Mouse (Mus musculus) ovary, adult 18-20 months (tissue): ENCODE data around the gene Zc3h4.

Source experiments
- DNase-seq: peaks from one replicate; pipeline ENCODE4 v3.0.0; 2022; ENCODE audit warnings: low spot score, mixed read lengths

The Zc3h4 gene

DNA sequence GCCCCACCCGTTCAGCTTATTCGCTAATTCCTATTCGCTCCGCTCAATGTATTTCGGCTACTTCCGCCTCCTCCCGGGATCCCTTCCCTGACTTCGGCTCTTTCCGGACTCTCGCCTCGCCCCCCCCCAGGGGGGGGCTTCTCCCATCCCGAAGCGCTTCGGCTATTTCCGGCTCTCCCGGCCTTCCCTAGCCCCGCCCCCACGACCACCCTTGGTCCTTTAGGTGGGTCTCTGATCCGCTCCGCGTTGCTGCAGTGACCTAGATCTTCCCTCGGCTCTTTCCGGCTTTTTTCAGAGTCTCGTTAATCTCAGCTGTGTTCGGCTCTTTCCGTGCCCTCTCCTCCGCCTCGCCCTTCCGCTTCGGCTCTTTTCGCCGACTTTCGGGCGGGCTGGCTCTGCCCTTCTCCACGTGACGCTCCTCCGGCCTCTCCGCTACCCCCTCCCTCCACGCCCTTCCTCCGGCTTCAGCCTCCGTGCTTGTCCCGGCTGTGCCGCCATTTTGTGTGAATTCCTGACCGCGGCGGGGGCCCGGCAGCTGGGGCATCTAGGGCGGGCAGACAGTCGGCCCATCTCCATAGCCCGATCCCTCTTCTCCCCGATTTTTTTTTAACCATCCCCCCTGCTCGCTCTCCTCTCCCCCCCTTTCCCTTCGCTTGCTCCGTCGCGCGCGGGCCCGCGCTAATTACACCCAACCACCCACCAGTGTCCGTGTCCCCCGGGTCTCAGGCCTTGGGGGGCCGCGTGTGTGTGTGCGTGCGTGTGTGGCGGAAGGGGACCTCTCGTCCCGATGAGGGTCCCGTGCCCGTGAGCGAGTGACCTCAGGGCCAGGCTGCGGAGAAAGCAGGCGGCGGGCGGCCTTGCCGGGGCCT, 656 bp upstream of the Zc3h4 start:
- DNase-seq = peak; percentile 98

DNA sequence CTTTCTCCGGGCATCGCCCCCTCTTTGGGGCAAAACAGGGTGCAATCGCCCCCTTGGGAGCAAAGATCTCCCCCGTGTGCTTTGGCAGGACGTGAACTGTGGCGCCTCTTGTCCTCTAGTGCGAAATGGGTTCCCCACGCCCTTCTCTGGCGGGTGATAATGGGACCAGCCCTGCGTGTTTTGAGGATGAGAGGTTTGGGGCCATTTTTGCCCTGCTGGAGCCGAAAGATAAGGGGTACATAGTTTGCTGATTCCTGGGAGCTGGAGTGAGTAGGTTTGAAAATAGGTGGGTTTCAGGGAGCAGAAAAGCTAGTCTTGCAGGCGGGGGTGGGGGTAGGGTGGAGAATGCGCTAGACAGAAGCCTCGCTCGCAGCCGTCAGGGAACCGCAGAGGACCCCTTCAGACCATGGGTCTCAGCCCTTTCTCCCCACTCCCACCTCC, 1.3 kb downstream of the Zc3h4 start:
- DNase-seq = no peak

DNA sequence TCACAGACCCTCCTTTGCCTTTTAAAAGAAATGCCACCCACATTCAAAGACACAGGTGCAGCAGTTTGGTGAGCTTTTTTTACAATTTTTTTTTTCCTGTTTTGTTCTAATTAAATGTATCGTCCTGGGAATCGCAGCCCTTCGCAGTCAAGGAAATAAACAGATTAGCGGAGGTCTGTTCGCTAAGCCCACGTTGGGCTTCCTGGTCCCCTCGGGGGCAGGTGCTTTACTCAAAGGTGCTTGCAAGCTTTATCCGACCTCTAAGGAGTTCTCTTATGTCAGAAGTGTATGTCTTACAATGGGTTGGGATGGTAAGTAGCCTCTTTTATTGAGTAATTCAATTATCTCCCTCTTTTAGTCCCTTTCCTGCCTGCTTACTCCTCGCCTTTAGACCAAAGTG, 1.7 kb downstream of the Zc3h4 start:
- no peak for DNase-seq

DNA sequence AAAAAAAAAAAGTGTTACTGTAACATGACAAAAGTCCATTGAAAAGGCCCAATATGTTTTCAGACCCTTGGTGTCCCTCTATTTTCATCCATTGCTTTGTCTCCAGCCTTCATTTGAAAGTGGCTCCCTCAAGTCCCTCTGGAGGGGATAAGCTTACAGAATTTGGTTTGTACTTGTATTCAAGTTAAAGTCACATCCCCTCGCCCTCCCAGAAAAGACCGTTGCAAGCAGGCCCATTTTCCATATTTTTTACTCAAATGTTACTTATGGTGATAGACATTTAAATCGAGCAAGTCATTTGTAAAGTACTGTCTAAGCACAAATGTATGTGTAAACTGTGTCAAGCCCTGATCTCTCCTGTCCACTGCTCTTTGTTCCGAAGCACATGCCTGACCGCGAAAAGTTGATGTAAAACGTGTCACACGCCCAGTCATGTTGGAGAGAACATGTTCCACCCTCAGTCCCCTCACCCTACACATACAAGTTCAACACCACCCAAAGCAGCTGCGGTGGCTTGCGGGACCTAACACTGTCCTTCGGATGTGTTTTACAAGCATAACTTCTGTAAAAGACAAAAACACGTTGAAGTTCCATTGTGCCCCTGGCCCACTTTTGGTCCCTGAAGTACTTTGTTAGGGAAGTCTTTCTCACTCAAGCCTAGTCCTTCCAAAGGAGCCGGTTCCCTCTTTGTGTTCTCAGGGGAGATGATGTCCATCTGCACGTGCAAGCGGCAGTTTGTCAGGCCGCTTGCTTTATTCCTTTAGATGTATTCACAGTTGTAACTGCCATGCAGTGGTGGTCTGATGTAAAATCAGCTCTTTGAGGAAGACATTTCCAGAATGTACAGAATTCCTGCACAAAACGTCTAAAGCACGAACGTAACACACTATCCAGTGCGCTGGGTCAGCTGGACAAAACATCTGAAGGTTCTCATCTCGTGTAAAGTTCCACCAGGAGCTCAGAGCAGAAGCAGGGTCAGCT, 2.5 kb downstream of the Zc3h4 start:
- DNase-seq = no peak

DNA sequence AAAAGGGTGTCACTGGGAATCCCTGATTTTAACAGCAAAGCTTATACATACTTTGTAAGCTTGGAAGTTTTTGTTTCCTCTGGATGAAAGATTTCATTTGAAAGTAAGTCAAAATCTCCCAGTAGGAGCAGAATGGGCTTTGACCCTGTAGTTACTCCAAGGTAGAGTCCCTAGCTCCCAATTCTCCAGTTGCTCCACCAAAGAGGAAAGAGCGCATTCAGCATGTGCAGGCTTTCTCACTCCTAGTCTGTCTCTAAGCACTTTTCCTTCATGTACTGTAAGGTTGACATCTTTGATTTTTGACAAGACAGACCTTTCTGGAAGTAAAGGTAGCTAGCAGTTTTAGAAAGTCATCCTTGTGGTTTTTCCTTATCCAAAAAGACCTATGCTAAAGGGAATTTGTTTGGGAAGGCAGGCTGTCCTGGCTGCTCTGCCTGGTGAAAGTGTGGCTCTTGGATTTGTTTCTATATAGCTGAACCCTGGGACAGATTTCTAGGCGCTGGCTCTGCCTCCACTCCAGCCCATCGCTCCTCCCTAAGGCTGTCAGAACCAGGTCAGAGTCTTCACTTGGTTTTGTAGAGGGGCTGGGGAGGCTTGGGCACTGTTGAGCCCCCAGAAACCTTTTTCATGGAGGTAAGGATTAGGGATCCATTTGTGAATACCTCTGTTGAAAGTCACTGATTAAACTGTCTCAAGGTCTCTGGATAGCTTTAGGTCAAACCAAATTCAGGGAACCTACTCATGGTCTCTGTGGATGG, 3.8 kb downstream of the Zc3h4 start:
- no peak for DNase-seq

- peak; percentile 28 for DNase-seq
Observed at GRCm38 (mm10) chr7:16405073-16405455, 4.4 kb downstream of the Zc3h4 start.

- peak; percentile 63 for DNase-seq
Observed at GRCm38 (mm10) chr7:16405516-16406351, 5.0 kb downstream of the Zc3h4 start.

GRCm38 (mm10) chr7:16406978-16407377, 6.3 kb downstream of the Zc3h4 start:
- no peak for DNase-seq

DNA sequence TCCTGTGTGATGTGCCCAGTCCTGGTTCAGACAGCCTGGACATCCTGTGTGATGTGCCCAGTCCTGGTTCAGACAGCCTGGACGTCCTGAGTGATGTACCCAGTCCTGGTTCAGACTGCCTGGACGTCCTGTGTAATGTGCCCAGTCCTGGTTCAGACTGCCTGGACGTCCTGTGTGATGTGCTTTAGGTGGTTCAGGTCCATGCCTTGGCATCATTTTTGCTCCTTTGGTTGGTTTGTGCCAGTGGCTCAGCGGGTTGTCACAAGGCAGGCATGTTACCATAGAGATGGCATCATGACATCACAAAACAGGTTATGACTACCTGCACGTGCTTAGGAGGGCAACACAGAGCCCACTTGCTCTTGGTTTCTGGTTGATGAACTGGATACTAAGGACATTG, 10.4 kb downstream of the Zc3h4 start:
- no peak for DNase-seq

DNA sequence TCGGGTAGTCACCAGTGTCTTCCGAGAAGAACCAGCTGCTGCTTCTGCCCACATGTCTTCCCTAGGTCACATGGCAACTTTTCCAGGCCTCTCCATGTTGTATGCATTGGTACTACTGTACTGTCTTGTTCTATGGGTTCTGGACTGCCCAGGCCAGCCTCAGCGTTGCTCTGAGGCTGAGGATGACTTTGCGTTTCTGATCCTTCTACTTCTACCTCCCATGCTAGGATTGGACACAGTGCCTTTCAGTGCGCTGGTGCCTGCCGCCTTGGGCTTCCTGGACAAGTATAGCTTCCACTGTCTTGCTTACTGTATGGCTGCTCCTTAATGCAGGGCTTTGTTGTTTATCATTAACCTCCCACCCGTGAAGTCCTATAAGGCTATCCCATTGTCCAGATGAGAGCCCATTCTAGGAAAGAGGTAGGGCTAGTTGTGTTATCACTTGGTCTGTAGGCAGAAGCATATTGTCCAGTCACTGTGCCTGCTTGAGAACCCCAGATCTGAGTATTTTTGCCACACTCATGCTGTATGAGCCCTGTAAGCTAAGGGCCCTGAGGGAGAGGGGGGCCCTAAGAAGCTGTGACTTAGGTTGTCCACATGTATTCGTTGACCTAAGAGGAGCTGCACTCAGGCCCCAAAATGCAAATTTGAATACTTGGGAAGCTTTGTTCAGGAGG, 11.6 kb downstream of the Zc3h4 start:
- no peak for DNase-seq

- DNase-seq = no peak
Observed at GRCm38 (mm10) chr7:16412930-16413329, 12.2 kb downstream of the Zc3h4 start.

GRCm38 (mm10) chr7:16415426-16415825, 14.7 kb downstream of the Zc3h4 start:
- DNase-seq = no peak

- no peak for DNase-seq
Observed at GRCm38 (mm10) chr7:16417141-16417771, 16.5 kb downstream of the Zc3h4 start.

DNA sequence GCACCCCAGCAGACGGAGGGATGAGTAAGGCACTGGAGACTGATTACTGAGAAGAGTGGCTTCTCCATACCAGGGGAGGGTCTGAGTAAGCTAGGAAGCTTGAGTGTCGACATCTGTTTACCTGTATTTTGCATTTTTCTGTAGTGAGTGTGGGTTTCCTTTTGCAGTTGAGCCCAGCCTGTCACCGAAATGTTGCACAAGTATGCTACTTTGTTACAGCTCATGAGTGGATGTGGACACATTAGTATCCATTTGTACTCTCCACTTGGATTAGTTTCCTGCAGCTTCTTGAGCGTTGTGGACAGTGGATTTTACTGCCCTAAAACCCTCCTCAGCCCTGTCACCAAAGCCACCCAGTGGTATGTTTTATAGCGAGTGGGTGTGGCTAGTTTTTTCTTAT, 18.0 kb downstream of the Zc3h4 start:
- no peak for DNase-seq

- no peak for DNase-seq
Observed at GRCm38 (mm10) chr7:16420493-16421118, 19.9 kb downstream of the Zc3h4 start.

DNA sequence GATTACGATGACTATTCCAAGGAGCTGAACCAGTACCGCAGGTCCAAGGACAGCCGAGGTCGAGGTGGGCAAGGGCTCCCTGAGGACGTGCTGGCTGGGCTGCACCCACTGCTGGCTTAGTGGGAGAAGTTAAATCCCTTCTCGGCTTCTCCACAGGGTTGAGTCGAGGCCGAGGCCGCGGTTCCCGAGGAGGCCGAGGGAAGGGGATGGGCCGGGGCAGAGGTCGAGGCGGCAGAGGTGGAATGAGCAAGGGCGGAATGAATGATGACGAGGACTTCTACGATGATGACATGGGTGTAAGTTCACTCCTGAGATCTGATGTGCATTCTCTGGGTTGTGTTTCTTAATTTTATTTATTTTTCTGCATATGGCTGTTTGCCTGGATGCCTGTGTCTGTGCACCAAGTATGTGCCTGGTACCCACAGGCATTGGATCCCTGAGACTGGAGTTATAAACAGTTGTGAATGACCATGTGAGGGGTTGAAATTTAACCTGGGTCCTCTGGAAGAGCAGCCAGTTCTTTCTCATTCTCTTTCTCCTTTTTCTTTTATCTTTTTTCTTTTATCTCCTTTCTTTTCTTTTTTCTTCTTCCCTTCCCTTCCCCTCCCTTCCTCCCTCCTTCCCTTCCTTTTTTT, 21.6 kb downstream of the Zc3h4 start:
- no peak for DNase-seq

DNA sequence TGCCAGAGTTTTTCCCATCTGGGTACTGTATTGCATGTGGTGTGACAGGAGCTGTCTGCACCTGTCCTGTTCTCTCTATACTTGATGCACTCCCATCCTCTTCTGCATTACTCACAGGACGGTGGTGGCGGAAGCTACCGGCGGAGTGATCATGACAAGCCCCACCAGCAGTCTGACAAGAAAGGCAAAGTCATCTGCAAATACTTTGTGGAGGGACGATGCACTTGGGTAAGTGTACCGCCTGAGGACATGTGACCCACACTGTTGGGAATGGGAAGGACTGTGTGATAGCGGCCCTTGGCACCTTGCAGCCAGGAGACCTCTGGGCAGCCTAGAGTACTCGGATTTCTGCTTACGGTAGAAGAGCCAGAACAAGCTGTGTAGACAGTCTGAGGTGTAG, 23.0 kb downstream of the Zc3h4 start:
- no peak for DNase-seq

GRCm38 (mm10) chr7:16425721-16426120, 25.0 kb downstream of the Zc3h4 start:
- no peak for DNase-seq

GRCm38 (mm10) chr7:16426129-16426729, 25.5 kb downstream of the Zc3h4 start:
- peak; percentile 42 for DNase-seq
